Mouse (Mus musculus): ENCODE data around the gene Hps4. TPM values are rescaled to one million over a fixed set of nuclear protein-coding genes. Genes with fewer than 3 reads are reported as not detected.

The Hps4 gene
- polyA plus RNA-seq, 1 experiment from 2014 or later = 37.6 TPM

DNA sequence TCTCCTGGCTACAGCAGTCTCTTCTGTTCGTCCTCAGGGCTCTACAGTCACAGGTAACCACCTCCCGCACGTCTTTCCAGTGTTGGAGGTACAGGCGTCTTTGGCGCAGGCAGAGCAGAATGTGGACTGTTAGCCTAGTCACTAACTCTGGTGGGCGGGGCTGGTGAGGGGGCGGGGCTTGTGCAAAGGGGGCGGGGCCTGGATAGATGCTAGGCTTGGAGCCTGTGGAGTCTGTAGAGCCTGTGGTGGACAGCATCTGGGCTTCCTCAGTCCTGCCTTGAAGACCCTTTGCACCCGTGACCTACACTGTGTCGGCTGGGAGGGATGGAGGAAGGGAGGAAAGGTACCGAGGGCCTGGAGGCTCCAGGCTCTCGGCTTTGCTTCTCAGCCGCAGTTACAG, 13.0 kb downstream of the Hps4 start, which contains the start of gene Gm6583:
TSS of gene Gm6583 (minus strand) at position 124 of the 400 bp plus-strand sequence.
- Histone ChIP-seq H3K4me1 (replicated peaks; ENCODE audit: control insufficient read depth, insufficient read depth, low read length) (no peaks in the 10 kb centered on the region), H3K27ac (ENCODE audit: low read length) (no peak within 1 kb of the TSS), H3K4me2 (ENCODE audit: low read length) (no peak within 1 kb of the TSS), H3K9me3 (ENCODE audit: control insufficient read depth, low read length) (no peaks in the 10 kb centered on the region), H3K27me3 (replicated peaks; ENCODE audit: control insufficient read depth, insufficient read depth, low read length) (no peaks in the 10 kb centered on the region), H3K4me3 (replicated peaks; ENCODE audit: low read length) (no peak within 1 kb of the TSS), H3K9ac (replicated peaks; ENCODE audit: low read depth, low read length) (no peak within 1 kb of the TSS), H3K36me3 (ENCODE audit: control insufficient read depth, insufficient read depth) (peaks cover 5% of the 10 kb centered on the region; the same call in 1 of the 2 replicates)
- no peak for ATAC-seq
- WGBS = 66% methylated on average over 13 of the region's 13 CpGs

- Histone ChIP-seq H3K4me1 (replicated peaks; ENCODE audit: control insufficient read depth, insufficient read depth, low read length) (no peaks in the 10 kb centered on the region), H3K27ac (ENCODE audit: low read length) (no peak overlapping the region), H3K27me3 (replicated peaks; ENCODE audit: control insufficient read depth, insufficient read depth, low read length) (no peaks in the 10 kb centered on the region), H3K9ac (replicated peaks; ENCODE audit: low read depth, low read length) (no peak overlapping the region), H3K4me3 (replicated peaks; ENCODE audit: low read length) (no peak overlapping the region), H3K4me2 (ENCODE audit: low read length) (no peak overlapping the region), H3K36me3 (ENCODE audit: control insufficient read depth, insufficient read depth) (peaks cover 5% of the 10 kb centered on the region; the same call in 1 of the 2 replicates), H3K9me3 (ENCODE audit: control insufficient read depth, low read length) (no peaks in the 10 kb centered on the region)
- no peak for ATAC-seq
- 94% methylated on average over 9 of the region's 9 CpGs for WGBS
These were observed 13.4 kb downstream of the Hps4 start for GRCm38 (mm10) chr5:112356322-112356721.

GRCm38 (mm10) chr5:112359520-112359919, 16.6 kb downstream of the Hps4 start:
- 94% methylated on average over 4 of the region's 4 CpGs for WGBS
- H3K36me3 ChIP-seq (ENCODE audit: control insufficient read depth, insufficient read depth) = no peaks in the 10 kb centered on the region

GRCm38 (mm10) chr5:112360077-112360476, 17.2 kb downstream of the Hps4 start:
- Histone ChIP-seq H3K4me2 (ENCODE audit: low read length) (no peak overlapping the region), H3K27me3 (replicated peaks; ENCODE audit: control insufficient read depth, insufficient read depth, low read length) (no peaks in the 10 kb centered on the region), H3K36me3 (ENCODE audit: control insufficient read depth, insufficient read depth) (0 out of 2 replicates have a peak, but pooled peaks cover 4% of the 10 kb centered on the region), H3K27ac (ENCODE audit: low read length) (no peak overlapping the region), H3K9ac (replicated peaks; ENCODE audit: low read depth, low read length) (no peak overlapping the region), H3K4me3 (replicated peaks; ENCODE audit: low read length) (no peak overlapping the region), H3K9me3 (ENCODE audit: control insufficient read depth, low read length) (no peaks in the 10 kb centered on the region), H3K4me1 (replicated peaks; ENCODE audit: control insufficient read depth, insufficient read depth, low read length) (no peaks in the 10 kb centered on the region)
- no peak for ATAC-seq
- WGBS = 90% methylated on average over 3 of the region's 3 CpGs

More at GRCm38 (mm10) chr5:112359520-112359919, 16.6 kb downstream of the Hps4 start:
- no peaks in the 10 kb centered on the region for H3K27me3 ChIP-seq (replicated peaks; ENCODE audit: control insufficient read depth, insufficient read depth, low read length)
- H3K9ac ChIP-seq (replicated peaks; ENCODE audit: low read depth, low read length) = no peak overlapping the region
- H3K27ac ChIP-seq (ENCODE audit: low read length) = no peak overlapping the region
- no peak for ATAC-seq
- no peak overlapping the region for H3K4me3 ChIP-seq (replicated peaks; ENCODE audit: low read length)
- H3K4me2 ChIP-seq (ENCODE audit: low read length) = no peak overlapping the region
- no peaks in the 10 kb centered on the region for H3K4me1 ChIP-seq (replicated peaks; ENCODE audit: control insufficient read depth, insufficient read depth, low read length)
- no peaks in the 10 kb centered on the region for H3K9me3 ChIP-seq (ENCODE audit: control insufficient read depth, low read length)

DNA sequence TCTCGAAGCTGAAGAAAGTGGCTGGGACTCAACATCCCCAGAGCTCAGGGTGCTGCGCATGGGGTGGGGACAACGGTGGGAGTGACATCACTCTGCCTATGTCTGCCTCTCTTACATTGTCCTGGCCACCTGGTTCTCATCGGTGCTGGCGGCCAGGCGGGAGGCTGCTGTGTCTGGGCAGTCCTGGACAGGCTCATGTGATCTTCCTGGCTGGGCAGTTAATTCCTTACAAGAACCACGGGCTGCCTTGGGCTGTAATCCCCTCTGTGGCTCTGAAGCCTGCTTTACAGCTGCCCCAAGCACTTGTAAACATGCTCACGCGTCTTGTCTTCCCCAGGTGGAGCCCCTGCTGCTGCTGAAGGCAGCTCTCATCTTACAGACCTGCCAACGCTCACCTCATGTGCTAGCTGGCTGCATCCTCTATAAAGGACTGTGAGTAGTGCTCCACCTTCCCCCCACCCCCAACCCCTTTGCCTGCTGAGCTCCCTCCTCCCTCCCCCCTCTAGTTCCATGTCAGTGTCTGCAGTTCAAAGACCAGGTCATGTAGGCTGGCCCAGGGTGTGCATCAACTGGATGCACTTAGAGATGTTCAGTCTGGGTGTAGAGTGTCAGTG, 21.4 kb downstream of the Hps4 start:
- H3K27me3 ChIP-seq (replicated peaks; ENCODE audit: control insufficient read depth, insufficient read depth, low read length) = no peaks in the 10 kb centered on the region
- H3K4me3 ChIP-seq (replicated peaks; ENCODE audit: low read length) = no peak overlapping the region
- H3K4me1 ChIP-seq (replicated peaks; ENCODE audit: control insufficient read depth, insufficient read depth, low read length) = 0 out of 2 replicates have a peak, but pooled peaks cover under 1% of the 10 kb centered on the region
- no peak overlapping the region for H3K9ac ChIP-seq (replicated peaks; ENCODE audit: low read depth, low read length)
- no peak for ATAC-seq
- WGBS = 73% methylated on average over 10 of the region's 10 CpGs
- no peak overlapping the region for H3K4me2 ChIP-seq (ENCODE audit: low read length)
- peaks cover 7% of the 10 kb centered on the region; the same call in 1 of the 2 replicates for H3K36me3 ChIP-seq (ENCODE audit: control insufficient read depth, insufficient read depth)
- H3K27ac ChIP-seq (ENCODE audit: low read length) = no peak overlapping the region
- no peaks in the 10 kb centered on the region for H3K9me3 ChIP-seq (ENCODE audit: control insufficient read depth, low read length)

- 94% methylated on average over 6 of the region's 6 CpGs for WGBS
- H3K27me3 ChIP-seq (replicated peaks; ENCODE audit: control insufficient read depth, insufficient read depth, low read length) = no peaks in the 10 kb centered on the region
- H3K36me3 ChIP-seq (ENCODE audit: control insufficient read depth, insufficient read depth) = peaks cover 7% of the 10 kb centered on the region
- H3K4me1 ChIP-seq (replicated peaks; ENCODE audit: control insufficient read depth, insufficient read depth, low read length) = peaks cover 19% of the 10 kb centered on the region
- no peak for ATAC-seq
- no peak overlapping the region for H3K4me3 ChIP-seq (replicated peaks; ENCODE audit: low read length)
- no peak overlapping the region for H3K9ac ChIP-seq (replicated peaks; ENCODE audit: low read depth, low read length)
- H3K4me2 ChIP-seq (ENCODE audit: low read length) = no peak overlapping the region
- no peak overlapping the region for H3K27ac ChIP-seq (ENCODE audit: low read length)
- no peaks in the 10 kb centered on the region for H3K9me3 ChIP-seq (ENCODE audit: control insufficient read depth, low read length)
These were observed 24.0 kb downstream of the Hps4 start for GRCm38 (mm10) chr5:112366879-112367278.

- peaks cover 7% of the 10 kb centered on the region for H3K36me3 ChIP-seq (ENCODE audit: control insufficient read depth, insufficient read depth)
- H3K4me3 ChIP-seq (replicated peaks; ENCODE audit: low read length) = no peak overlapping the region
- ATAC-seq = no peak
- 92% methylated on average over 4 of the region's 4 CpGs for WGBS
- H3K27me3 ChIP-seq (replicated peaks; ENCODE audit: control insufficient read depth, insufficient read depth, low read length) = no peaks in the 10 kb centered on the region
- H3K9me3 ChIP-seq (ENCODE audit: control insufficient read depth, low read length) = no peaks in the 10 kb centered on the region
- H3K4me2 ChIP-seq (ENCODE audit: low read length) = no peak overlapping the region
- H3K4me1 ChIP-seq (replicated peaks; ENCODE audit: control insufficient read depth, insufficient read depth, low read length) = peaks cover 23% of the 10 kb centered on the region
- H3K9ac ChIP-seq (replicated peaks; ENCODE audit: low read depth, low read length) = no peak overlapping the region
- no peak overlapping the region for H3K27ac ChIP-seq (ENCODE audit: low read length)
These were observed 24.5 kb downstream of the Hps4 start for GRCm38 (mm10) chr5:112367338-112367737.

DNA sequence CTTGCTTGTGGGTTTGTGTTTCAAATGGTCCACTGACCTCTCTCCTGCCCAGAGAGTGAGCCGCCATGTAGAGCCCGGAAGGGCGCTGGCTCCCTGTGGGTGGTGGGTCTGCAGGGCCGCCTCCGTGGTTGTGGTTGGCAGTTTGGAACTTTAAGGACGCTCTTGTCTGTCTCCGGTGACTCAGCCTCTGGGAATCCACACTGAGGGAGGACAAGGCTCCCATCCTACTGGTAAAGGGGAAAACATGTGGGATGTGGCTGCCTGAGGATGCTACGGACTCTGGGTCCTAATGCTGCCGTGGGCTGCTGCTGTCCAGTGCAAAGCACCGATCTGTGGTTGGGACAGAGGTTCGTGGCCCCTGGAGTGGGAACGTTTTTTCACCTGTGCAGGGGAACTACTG, 25.0 kb downstream of the Hps4 start:
- 90% methylated on average over 12 of the region's 12 CpGs for WGBS
- no peak overlapping the region for H3K27ac ChIP-seq (ENCODE audit: low read length)

DNA sequence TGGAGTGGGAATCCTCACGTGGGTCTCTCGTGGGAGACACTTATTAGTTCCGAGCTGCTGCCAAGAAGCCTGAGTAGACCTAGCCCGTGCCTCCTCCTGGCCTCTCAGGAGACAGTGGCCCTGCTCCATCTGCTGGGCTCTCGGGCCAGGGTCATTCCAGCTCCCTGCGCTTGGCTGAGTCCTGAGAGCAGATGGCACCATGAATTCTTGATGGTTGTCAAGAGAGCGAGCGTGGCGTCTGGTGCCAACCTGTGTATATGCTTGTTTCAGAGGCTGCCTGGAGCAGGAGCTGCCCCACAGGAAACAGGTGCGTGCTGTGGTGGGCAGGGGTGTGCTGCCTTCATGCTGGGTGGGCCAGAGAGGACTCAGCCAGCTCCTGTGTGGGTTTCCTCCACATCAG, 25.8 kb downstream of the Hps4 start:
- Histone ChIP-seq H3K9me3 (ENCODE audit: control insufficient read depth, low read length) (no peaks in the 10 kb centered on the region), H3K36me3 (ENCODE audit: control insufficient read depth, insufficient read depth) (peaks cover 7% of the 10 kb centered on the region), H3K27ac (ENCODE audit: low read length) (no peak overlapping the region), H3K4me2 (ENCODE audit: low read length) (no peak overlapping the region), H3K27me3 (replicated peaks; ENCODE audit: control insufficient read depth, insufficient read depth, low read length) (no peaks in the 10 kb centered on the region), H3K9ac (replicated peaks; ENCODE audit: low read depth, low read length) (no peak overlapping the region), H3K4me3 (replicated peaks; ENCODE audit: low read length) (no peak overlapping the region), H3K4me1 (replicated peaks; ENCODE audit: control insufficient read depth, insufficient read depth, low read length) (peaks cover 29% of the 10 kb centered on the region)
- ATAC-seq = no peak
- WGBS = 76% methylated on average over 10 of the region's 10 CpGs

More for the DNA sequence above, 25.0 kb downstream of the Hps4 start:
- Histone ChIP-seq H3K4me2 (ENCODE audit: low read length) (no peak overlapping the region), H3K36me3 (ENCODE audit: control insufficient read depth, insufficient read depth) (peaks cover 7% of the 10 kb centered on the region), H3K4me3 (replicated peaks; ENCODE audit: low read length) (no peak overlapping the region), H3K9ac (replicated peaks; ENCODE audit: low read depth, low read length) (no peak overlapping the region), H3K27me3 (replicated peaks; ENCODE audit: control insufficient read depth, insufficient read depth, low read length) (no peaks in the 10 kb centered on the region), H3K4me1 (replicated peaks; ENCODE audit: control insufficient read depth, insufficient read depth, low read length) (peaks cover 29% of the 10 kb centered on the region), H3K9me3 (ENCODE audit: control insufficient read depth, low read length) (no peaks in the 10 kb centered on the region)
- no peak for ATAC-seq

All from forebrain, embryonic 16.5 days (tissue).